Mouse (Mus musculus): ENCODE measurements around the gene Tm6sf2. TPM values are rescaled to one million over a fixed set of nuclear protein-coding genes. Genes with fewer than 3 reads are reported as not detected.

The Tm6sf2 gene
- polyA plus RNA-seq, 1 experiment from 2014 or later = 1.1 TPM

DNA sequence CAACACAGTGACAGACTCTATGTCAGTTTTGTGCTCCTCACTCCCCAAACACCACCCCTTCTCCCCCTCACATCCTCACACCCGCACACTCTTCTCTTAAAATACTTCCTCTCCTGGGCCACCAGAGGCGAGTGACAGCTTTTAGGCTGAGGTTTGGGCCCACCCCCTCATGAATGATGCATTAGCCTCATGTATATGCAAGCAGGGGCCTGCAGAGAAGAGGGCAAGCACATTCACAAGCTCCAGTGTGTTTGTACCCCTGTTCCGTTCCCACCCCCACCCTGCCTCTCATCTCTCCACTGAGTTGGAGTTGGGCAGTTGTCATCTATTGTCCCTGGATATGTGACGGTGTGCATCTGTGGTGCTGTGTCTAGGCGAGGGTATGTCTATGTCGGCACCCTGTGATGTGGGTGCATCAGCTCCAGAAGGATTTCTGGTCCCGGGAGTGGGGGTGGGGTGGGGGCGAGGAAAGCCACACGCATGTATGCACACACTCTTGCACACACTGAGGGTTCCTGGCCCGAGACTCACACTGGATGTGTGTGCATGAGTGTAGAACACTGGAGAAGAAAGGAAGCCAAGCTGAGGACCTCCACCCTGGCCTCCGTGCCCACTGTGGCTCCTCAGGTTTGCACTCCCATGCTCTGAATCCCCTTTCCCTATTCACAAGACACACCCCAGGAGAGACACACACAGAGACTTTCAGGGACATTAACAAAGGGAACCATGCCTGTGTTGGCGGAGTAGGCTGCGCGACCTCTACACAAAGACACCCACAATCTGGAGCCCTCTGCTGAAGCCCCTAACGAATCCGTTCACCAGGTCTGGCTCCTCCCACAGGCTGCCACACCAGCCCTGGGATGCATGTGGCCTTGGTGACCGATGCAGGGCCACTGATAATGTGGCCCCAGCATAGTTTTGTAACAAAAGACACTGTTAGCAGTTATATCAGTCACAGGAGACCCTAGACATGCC lies 46.3 kb downstream of the Tm6sf2 start:
- Histone ChIP-seq H3K4me3 (ENCODE audit: low read depth, low read length) (no peak overlapping the region; the same call in 1 of the 2 replicates), H3K27ac (replicated peaks; ENCODE audit: low read depth, low read length) (no peak overlapping the region)
- DNase-seq (ENCODE audit: low spot score) = no peak

DNA sequence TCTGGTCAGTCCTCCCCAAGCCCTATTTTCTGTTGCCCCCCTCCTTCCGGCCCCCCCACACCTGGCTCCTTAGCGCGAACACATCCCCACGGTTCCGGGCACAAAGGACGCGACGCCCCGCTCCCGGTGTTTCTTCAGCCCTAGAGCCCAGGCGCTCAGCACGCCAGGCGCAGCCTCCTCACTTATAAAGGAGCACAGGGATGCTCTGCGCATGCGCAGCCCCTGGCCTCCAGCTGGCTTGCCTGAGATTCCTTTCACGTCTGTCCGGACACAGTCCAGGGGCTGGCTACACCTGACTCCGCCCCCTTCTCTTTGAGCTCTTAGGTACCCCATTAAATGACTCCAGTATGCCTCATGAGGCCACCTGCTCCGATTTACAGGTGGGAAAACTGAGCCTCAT lies 47.9 kb downstream of the Tm6sf2 start, which contains the start of gene Ncan:
TSS of gene Ncan (minus strand) at position 207 of the 400 bp plus-strand sequence.
- 1% methylated on average over 19 of the region's 19 CpGs for WGBS
- Histone ChIP-seq H3K4me3 (ENCODE audit: low read depth, low read length) (peak within 1 kb of the TSS; percentile 19), H3K27ac (replicated peaks; ENCODE audit: low read depth, low read length) (no peak within 1 kb of the TSS), H3K27me3 (replicated peaks; ENCODE audit: control insufficient read depth, insufficient read depth, low read length) (peaks cover 47% of the 10 kb centered on the region), H3K9me3 (ENCODE audit: control insufficient read depth, low read length) (no peaks in the 10 kb centered on the region), H3K4me2 (ENCODE audit: low read depth, low read length) (peak within 1 kb of the TSS; percentile 48), H3K36me3 (ENCODE audit: control insufficient read depth, insufficient read depth, low read length) (no peaks in the 10 kb centered on the region), H3K4me1 (ENCODE audit: control insufficient read depth, insufficient read depth, low read length) (no peaks in the 10 kb centered on the region), H3K9ac (ENCODE audit: low read depth, low read length) (peak within 1 kb of the TSS; percentile 51)
- peak; percentile 65 for ATAC-seq (ENCODE audit: low read depth)
- peak; percentile 86 for DNase-seq (ENCODE audit: low spot score)

More for the DNA sequence above, 46.3 kb downstream of the Tm6sf2 start:
- Histone ChIP-seq H3K4me1 (ENCODE audit: control insufficient read depth, insufficient read depth, low read length) (no peaks in the 10 kb centered on the region), H3K9ac (ENCODE audit: low read depth, low read length) (no peak overlapping the region), H3K27me3 (replicated peaks; ENCODE audit: control insufficient read depth, insufficient read depth, low read length) (peaks cover 64% of the 10 kb centered on the region), H3K4me2 (ENCODE audit: low read depth, low read length) (peak overlapping the region; percentile 6; the same call in 1 of the 2 replicates), H3K9me3 (ENCODE audit: control insufficient read depth, low read length) (no peaks in the 10 kb centered on the region), H3K36me3 (ENCODE audit: control insufficient read depth, insufficient read depth, low read length) (no peaks in the 10 kb centered on the region)
- 10% methylated on average over 17 of the region's 17 CpGs for WGBS
- ATAC-seq (ENCODE audit: low read depth) = peak; percentile 28; the same call in 1 of the 2 replicates

DNA sequence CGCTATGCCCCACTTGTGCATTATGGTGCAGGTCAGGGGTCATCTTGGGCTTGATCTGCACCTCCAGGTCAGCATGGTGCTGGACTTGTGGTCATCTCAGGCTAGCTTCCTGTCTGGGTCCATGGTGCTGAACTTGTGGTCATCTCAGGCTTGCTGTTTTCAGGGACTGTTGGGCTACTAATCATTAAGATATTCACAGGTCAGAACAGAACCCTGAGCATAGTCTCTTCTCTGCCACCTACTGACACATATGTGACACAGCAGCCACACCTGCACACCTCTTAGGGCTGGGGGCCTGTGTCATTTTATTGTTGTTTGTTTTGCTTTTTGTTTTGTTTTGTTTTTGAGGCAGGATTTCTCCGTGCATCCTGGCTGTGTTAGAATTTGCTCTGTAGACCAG lies 50.1 kb downstream of the Tm6sf2 start:
- WGBS = 58% methylated on average over 2 of the region's 2 CpGs
- H3K9ac ChIP-seq (ENCODE audit: low read depth, low read length) = no peak overlapping the region
- no peak overlapping the region for H3K27ac ChIP-seq (replicated peaks; ENCODE audit: low read depth, low read length)
- no peaks in the 10 kb centered on the region for H3K9me3 ChIP-seq (ENCODE audit: control insufficient read depth, low read length)
- DNase-seq (ENCODE audit: low spot score) = no peak
- peaks cover 28% of the 10 kb centered on the region for H3K27me3 ChIP-seq (replicated peaks; ENCODE audit: control insufficient read depth, insufficient read depth, low read length)
- no peak overlapping the region for H3K4me3 ChIP-seq (ENCODE audit: low read depth, low read length)
- H3K4me2 ChIP-seq (ENCODE audit: low read depth, low read length) = no peak overlapping the region
- H3K4me1 ChIP-seq (ENCODE audit: control insufficient read depth, insufficient read depth, low read length) = no peaks in the 10 kb centered on the region
- no peak for ATAC-seq (ENCODE audit: low read depth)
- H3K36me3 ChIP-seq (ENCODE audit: control insufficient read depth, insufficient read depth, low read length) = no peaks in the 10 kb centered on the region

DNA sequence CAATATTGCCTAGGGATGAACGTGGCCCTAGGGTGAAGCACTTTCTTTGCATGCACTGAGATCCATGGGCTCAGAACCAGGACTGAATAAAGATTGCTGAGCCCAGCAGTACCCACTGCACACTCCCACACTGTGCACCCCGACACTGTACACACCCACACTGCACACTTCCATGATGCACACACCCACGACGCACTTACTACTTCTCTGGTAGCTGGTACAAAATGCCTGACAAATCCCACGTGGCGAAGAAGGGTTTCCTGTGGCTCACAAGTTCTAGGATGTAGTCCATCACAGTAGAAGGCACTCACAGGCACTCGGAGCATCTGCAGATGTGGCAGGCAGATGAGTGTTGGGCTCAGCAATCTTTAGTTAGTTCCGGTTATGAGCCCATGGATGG lies 52.3 kb downstream of the Tm6sf2 start:
- no peak overlapping the region for H3K27ac ChIP-seq (replicated peaks; ENCODE audit: low read depth, low read length)
- no peaks in the 10 kb centered on the region for H3K4me1 ChIP-seq (ENCODE audit: control insufficient read depth, insufficient read depth, low read length)
- H3K4me2 ChIP-seq (ENCODE audit: low read depth, low read length) = no peak overlapping the region
- WGBS = 65% methylated on average over 8 of the region's 8 CpGs
- no peak overlapping the region for H3K9ac ChIP-seq (ENCODE audit: low read depth, low read length)
- no peaks in the 10 kb centered on the region for H3K9me3 ChIP-seq (ENCODE audit: control insufficient read depth, low read length)
- no peak overlapping the region for H3K4me3 ChIP-seq (ENCODE audit: low read depth, low read length)
- no peaks in the 10 kb centered on the region for H3K36me3 ChIP-seq (ENCODE audit: control insufficient read depth, insufficient read depth, low read length)
- ATAC-seq (ENCODE audit: low read depth) = no peak
- DNase-seq (ENCODE audit: low spot score) = no peak
- peaks cover 6% of the 10 kb centered on the region for H3K27me3 ChIP-seq (replicated peaks; ENCODE audit: control insufficient read depth, insufficient read depth, low read length)

DNA sequence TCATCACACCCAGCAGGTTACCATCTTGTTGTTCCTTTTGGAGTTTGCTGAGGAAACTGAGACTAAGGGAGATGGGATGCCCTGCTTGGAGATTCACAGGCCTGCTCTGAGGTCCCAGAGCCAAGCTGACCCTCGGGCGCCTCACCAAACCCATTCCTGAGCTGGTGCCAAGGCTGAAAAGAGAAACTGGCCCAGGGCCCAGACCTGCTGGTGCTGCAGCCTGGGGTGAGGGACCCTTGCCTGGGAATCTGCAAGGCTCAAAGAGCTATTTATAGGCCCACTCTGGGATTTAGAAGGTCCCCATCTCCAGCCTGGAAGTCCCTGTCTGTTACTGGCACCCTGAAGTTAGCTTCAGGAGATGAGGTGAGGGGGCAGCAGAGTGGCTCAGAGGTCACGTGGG lies 55.7 kb downstream of the Tm6sf2 start:
- H3K4me2 ChIP-seq (ENCODE audit: low read depth, low read length) = no peak overlapping the region
- no peak overlapping the region for H3K4me3 ChIP-seq (ENCODE audit: low read depth, low read length)
- no peaks in the 10 kb centered on the region for H3K27me3 ChIP-seq (replicated peaks; ENCODE audit: control insufficient read depth, insufficient read depth, low read length)
- peaks cover 13% of the 10 kb centered on the region for H3K36me3 ChIP-seq (ENCODE audit: control insufficient read depth, insufficient read depth, low read length)
- no peaks in the 10 kb centered on the region for H3K4me1 ChIP-seq (ENCODE audit: control insufficient read depth, insufficient read depth, low read length)
- no peak for DNase-seq (ENCODE audit: low spot score)
- ATAC-seq (ENCODE audit: low read depth) = no peak
- H3K27ac ChIP-seq (replicated peaks; ENCODE audit: low read depth, low read length) = no peak overlapping the region
- no peak overlapping the region for H3K9ac ChIP-seq (ENCODE audit: low read depth, low read length)
- H3K9me3 ChIP-seq (ENCODE audit: control insufficient read depth, low read length) = no peaks in the 10 kb centered on the region
- WGBS = 71% methylated on average over 3 of the region's 3 CpGs

DNA sequence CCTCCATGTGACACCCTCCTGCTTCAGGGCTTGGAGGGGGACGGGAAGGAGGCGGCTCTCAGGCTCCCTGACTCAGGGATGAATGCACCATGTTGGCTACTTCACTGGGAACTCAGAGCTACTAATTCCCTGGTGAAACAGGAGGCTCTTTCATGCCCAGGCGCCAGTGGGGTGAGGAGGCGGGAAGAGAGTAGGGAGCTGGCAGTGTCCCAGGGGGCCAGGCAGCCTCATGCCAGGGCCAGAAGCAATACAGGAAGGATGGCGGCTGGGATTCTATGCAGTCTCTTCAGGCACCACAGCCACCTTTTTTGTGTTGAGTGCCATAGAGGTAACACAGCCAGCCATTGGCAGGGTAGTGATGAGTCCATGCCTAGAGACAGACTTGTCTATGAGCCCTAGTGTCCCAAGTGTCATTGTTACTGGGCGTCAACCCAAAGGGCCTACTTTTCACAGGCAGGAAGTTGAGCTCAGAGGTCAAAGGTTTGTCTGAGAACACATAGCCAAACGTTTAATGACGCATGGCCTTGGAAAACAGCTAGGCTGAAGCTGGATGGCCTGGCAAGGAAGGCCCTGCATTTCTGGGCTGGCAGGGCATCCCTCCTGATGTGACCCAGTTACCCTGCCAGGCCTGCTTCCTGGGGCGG lies 56.7 kb downstream of the Tm6sf2 start:
- Histone ChIP-seq H3K4me3 (ENCODE audit: low read depth, low read length) (no peak overlapping the region), H3K9ac (ENCODE audit: low read depth, low read length) (no peak overlapping the region), H3K27ac (replicated peaks; ENCODE audit: low read depth, low read length) (no peak overlapping the region), H3K27me3 (replicated peaks; ENCODE audit: control insufficient read depth, insufficient read depth, low read length) (no peaks in the 10 kb centered on the region), H3K4me1 (ENCODE audit: control insufficient read depth, insufficient read depth, low read length) (no peaks in the 10 kb centered on the region), H3K4me2 (ENCODE audit: low read depth, low read length) (no peak overlapping the region), H3K9me3 (ENCODE audit: control insufficient read depth, low read length) (no peaks in the 10 kb centered on the region), H3K36me3 (ENCODE audit: control insufficient read depth, insufficient read depth, low read length) (peaks cover 23% of the 10 kb centered on the region)
- peak; percentile 19; the same call in 1 of the 2 replicates for ATAC-seq (ENCODE audit: low read depth)
- DNase-seq (ENCODE audit: low spot score) = peak; percentile 66
- 64% methylated on average over 9 of the region's 9 CpGs for WGBS

Small RNAs within 50 kb of the gene (microRNA-seq; reads per million reads assigned to microRNA genes)
- not detected for gene Mir7066 (ENCODE audit: borderline number of aligned reads)

Other genes starting within 250 kb of the Tm6sf2 start
- gene Pbx4, start 240.4 kb upstream of the Tm6sf2 start, polyA plus RNA-seq (2014; fragmentation: Nextera tagmentation; extraction: Ambion mirVana) = 8.4 and 9.0 TPM in 2 replicates
- gene Cilp2, start 185.2 kb upstream of the Tm6sf2 start, polyA plus RNA-seq (2014; fragmentation: Nextera tagmentation; extraction: Ambion mirVana) = 1.1 and 1.3 TPM in 2 replicates
- gene Tssk6, start 170.7 kb upstream of the Tm6sf2 start, polyA plus RNA-seq (2014; fragmentation: Nextera tagmentation; extraction: Ambion mirVana) = 2.5 and 3.1 TPM in 2 replicates
- gene Ndufa13, start 170.4 kb upstream of the Tm6sf2 start, polyA plus RNA-seq (2014; fragmentation: Nextera tagmentation; extraction: Ambion mirVana) = 185 and 201 TPM in 2 replicates
- gene Yjefn3, start 170.2 kb upstream of the Tm6sf2 start, polyA plus RNA-seq (2014; fragmentation: Nextera tagmentation; extraction: Ambion mirVana) = 3.6 and 3.8 TPM in 2 replicates
- 49.4 and 50.4 TPM in 2 replicates for gene Gatad2a, start 76.5 kb upstream of the Tm6sf2 start, polyA plus RNA-seq (2014; fragmentation: Nextera tagmentation; extraction: Ambion mirVana)
- 45.8 and 49.1 TPM in 2 replicates for gene Mau2, start 30.2 kb upstream of the Tm6sf2 start, polyA plus RNA-seq (2014; fragmentation: Nextera tagmentation; extraction: Ambion mirVana)
- 25.1 and 33.5 TPM in 2 replicates for gene Sugp1, start 30.1 kb upstream of the Tm6sf2 start, polyA plus RNA-seq (2014; fragmentation: Nextera tagmentation; extraction: Ambion mirVana)
- gene Hapln4, start 10.5 kb downstream of the Tm6sf2 start, polyA plus RNA-seq (2014; fragmentation: Nextera tagmentation; extraction: Ambion mirVana) = 0.34 and 0.53 TPM in 2 replicates
- gene Ncan, start 47.9 kb downstream of the Tm6sf2 start, polyA plus RNA-seq (2014; fragmentation: Nextera tagmentation; extraction: Ambion mirVana) = 1.1 and 1.2 TPM in 2 replicates
- gene Nr2c2ap, start 58.4 kb downstream of the Tm6sf2 start, polyA plus RNA-seq (2014; fragmentation: Nextera tagmentation; extraction: Ambion mirVana) = 18.7 and 20.4 TPM in 2 replicates
- 13.0 and 17.1 TPM in 2 replicates for gene Rfxank, start 66.2 kb downstream of the Tm6sf2 start, polyA plus RNA-seq (2014; fragmentation: Nextera tagmentation; extraction: Ambion mirVana)
- gene Borcs8, start 66.6 kb downstream of the Tm6sf2 start, polyA plus RNA-seq (2014; fragmentation: Nextera tagmentation; extraction: Ambion mirVana) = 45.1 and 54.0 TPM in 2 replicates
- gene Mef2b, start 66.8 kb downstream of the Tm6sf2 start, polyA plus RNA-seq (2014; fragmentation: Nextera tagmentation; extraction: Ambion mirVana) = 4.9 and 5.1 TPM in 2 replicates
- 46.4 and 55.2 TPM in 2 replicates for gene Tmem161a, start 99.4 kb downstream of the Tm6sf2 start, polyA plus RNA-seq (2014; fragmentation: Nextera tagmentation; extraction: Ambion mirVana)
- 4.0 and 5.4 TPM in 2 replicates for gene Slc25a42, start 139.4 kb downstream of the Tm6sf2 start, polyA plus RNA-seq (2014; fragmentation: Nextera tagmentation; extraction: Ambion mirVana)
- gene Sugp2, start 161.3 kb downstream of the Tm6sf2 start, polyA plus RNA-seq (2014; fragmentation: Nextera tagmentation; extraction: Ambion mirVana) = 27.1 and 32.7 TPM in 2 replicates
- gene Armc6, start 161.5 kb downstream of the Tm6sf2 start, polyA plus RNA-seq (2014; fragmentation: Nextera tagmentation; extraction: Ambion mirVana) = 28.8 and 33.4 TPM in 2 replicates
- gene Homer3, start 209.9 kb downstream of the Tm6sf2 start, polyA plus RNA-seq (2014; fragmentation: Nextera tagmentation; extraction: Ambion mirVana) = 26.8 and 37.3 TPM in 2 replicates
- 47.4 and 49.2 TPM in 2 replicates for gene Ddx49, start 229.6 kb downstream of the Tm6sf2 start, polyA plus RNA-seq (2014; fragmentation: Nextera tagmentation; extraction: Ambion mirVana)
- gene Cope, start 229.6 kb downstream of the Tm6sf2 start, polyA plus RNA-seq (2014; fragmentation: Nextera tagmentation; extraction: Ambion mirVana) = 314 and 345 TPM in 2 replicates
- gene Cers1, start 242.9 kb downstream of the Tm6sf2 start, polyA plus RNA-seq (2014; fragmentation: Nextera tagmentation; extraction: Ambion mirVana) = 10.0 and 10.7 TPM in 2 replicates

All from embryonic facial prominence, embryonic 14.5 days (tissue).